Mouse (Mus musculus): ENCODE measurements around the gene Mettl27.

- TF ChIP-seq CTCF (conservative IDR thresholded peaks at IDR 0.05; ENCODE audit: low read length) (no peak), POU5F1 (IDR thresholded peaks at IDR 0.05; ENCODE audit: borderline replicate concordance, low read length) (no peak)
Observed at GRCm38 (mm10) chr5:134970671-134971070, 38.5 kb downstream of the Mettl27 start.
